Mouse (Mus musculus) telencephalon, adult 2 months (tissue): ENCODE data around the gene Tmprss13.

Source experiments
- DNase-seq: peaks from one replicate; pipeline ENCODE4 v3.0.0-alpha.2; 2011; ENCODE audit warnings: low read depth, low spot score

Gene Tmprss13

GRCm38 (mm10) chr9:45382336-45382735, 63.4 kb downstream of the Tmprss13 start:
- no peak for DNase-seq

- DNase-seq = no peak
Observed at GRCm38 (mm10) chr9:45382834-45383233, 63.9 kb downstream of the Tmprss13 start.

- DNase-seq = no peak
Observed at GRCm38 (mm10) chr9:45383883-45384282, 65.0 kb downstream of the Tmprss13 start.

- no peak for DNase-seq
Observed at GRCm38 (mm10) chr9:45386698-45387097, 67.8 kb downstream of the Tmprss13 start.

DNA sequence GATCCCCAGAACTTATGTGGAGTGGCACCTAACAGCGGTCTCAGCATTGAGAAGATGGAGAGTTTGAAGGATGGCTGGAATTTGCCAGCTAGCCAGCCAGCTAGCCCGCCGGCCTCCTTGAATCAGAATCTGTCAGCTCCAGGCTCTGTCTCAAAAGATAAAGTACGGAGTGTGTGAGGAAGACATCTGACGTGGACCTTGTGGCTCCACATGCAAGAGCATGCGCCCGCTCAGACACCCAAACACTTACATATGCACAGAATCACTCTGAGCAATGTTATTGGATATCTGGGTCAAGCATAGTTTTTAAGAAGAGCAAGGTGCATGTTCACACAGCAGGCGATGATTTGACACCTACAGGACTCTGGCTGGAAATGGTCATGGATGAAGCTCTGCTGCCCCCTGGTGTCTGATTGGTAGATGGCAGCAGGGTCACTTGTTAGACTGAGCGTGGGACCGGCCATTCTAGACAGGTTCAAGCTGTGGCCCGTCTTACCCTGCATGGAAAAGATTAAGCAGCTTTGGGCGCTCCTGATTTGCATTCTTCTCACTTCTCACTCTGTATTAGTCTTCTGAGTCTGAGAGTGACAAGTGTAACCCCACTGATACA, 69.6 kb downstream of the Tmprss13 start:
- peak; percentile 47 for DNase-seq

GRCm38 (mm10) chr9:45389596-45389995, 70.7 kb downstream of the Tmprss13 start:
- DNase-seq = no peak

DNA sequence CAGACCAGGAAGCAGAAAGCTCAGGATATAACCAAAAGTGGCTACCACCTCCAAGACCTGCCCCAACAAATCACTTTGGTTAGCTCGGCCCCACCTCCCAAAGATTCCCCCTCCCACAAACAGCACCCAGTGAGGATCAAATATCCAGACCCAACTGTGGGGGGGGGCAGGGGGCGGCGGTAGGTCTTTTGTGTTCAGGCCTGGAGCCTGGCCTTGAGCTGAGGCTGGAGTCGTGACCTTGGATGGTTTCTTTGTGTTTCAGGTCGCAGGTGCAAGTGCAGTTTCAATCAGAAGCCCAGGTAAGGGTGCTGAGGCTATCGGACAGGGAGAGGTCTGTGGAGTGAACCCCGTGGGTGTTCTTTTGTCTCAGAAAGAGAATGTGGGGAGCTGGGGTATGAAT, 72.4 kb downstream of the Tmprss13 start:
- no peak for DNase-seq

GRCm38 (mm10) chr9:45395218-45395617, 76.3 kb downstream of the Tmprss13 start:
- no peak for DNase-seq

- DNase-seq = no peak
Observed at GRCm38 (mm10) chr9:45395796-45396195, 76.9 kb downstream of the Tmprss13 start.
